Mouse (Mus musculus) c-Kit-positive CD71-positive TER-119-negative erythroid progenitor cells, embryonic 14.5 days (primary cell): Measurements from ENCODE around the gene Fxn.
"Not testable (repeated sequence)": the region's sequence is repeated elsewhere in the genome, so short reads cannot be mapped to it uniquely, and the experiment has no call there.

Experiments used
- DNase-seq: peaks from one replicate; pipeline ENCODE4 v3.0.0-alpha.2; 2013; ENCODE audit warnings: low read depth

Gene Fxn

DNA sequence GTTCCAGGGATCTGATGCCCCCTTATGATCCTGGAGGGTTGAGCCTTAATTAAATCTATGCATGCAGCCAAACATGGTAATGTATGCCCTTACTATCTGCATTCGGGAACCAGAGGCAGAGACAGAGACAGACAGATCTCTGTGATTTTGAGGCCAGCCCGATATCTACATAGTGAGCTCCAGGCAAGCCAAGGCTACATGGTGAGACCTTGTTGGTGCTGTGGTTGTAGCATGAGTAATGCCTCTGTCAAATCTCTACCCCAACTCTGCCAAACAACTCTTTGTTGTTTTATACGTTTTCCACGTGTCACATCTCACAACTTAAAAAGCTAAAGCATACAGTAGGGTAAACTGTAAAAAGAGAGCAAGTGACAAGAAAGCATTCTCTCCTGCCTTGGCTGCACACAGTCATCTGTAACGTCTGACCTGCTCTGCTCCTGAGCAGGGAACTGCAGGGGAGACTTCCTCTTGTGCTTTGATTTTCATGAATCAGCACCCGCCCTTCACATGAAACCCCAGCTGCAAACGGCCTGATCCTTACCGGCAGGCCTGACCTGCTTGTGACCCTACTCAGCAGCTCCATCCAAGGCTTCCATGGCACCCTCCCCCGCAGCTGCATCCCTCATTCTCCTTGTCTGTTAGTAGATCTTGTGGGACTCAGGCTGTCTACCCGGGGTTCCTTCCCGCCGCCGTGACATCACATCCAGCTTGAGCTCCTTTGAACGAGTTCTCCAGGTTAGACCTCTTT, 38.4 kb downstream of the Fxn start:
- DNase-seq = no peak

DNA sequence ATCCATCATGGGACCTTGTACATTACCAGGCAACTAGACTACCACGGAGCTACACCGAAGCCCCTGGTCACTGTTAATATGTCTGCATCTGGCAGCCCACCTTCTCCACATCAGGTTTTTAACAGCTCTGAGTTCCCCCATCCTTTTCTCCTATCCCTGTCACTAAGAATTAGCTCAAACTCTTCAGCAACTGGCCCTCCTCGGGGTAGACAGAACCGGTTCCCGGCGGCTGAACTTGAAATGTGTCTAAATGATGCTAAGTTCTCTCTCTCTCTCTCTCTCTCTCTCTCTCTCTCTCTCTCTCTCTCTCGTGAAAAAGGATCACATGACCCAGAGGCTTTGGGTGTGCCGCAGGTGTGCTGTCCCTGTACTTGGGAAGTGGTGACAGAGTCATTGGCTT, 39.1 kb downstream of the Fxn start:
- no peak for DNase-seq

DNA sequence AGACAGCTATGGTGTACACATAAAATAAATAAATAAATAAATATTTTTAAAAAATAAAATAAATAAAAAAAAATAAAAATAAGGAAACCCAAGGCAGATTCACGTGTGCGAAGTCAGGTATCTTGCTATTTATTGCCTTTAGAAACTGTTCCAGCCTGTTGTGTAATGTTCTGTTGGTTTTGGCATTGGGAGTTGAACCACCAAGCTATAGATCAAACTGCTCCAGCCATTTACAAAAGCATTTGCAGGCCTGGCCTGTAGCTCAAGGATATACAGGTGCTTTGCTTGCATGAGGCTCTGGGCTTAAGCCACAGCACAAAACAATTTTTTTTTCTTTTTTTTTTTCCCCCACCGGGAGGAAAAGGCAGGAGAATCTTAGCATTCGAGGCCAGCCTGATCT, 42.4 kb downstream of the Fxn start:
- DNase-seq = no peak

DNA sequence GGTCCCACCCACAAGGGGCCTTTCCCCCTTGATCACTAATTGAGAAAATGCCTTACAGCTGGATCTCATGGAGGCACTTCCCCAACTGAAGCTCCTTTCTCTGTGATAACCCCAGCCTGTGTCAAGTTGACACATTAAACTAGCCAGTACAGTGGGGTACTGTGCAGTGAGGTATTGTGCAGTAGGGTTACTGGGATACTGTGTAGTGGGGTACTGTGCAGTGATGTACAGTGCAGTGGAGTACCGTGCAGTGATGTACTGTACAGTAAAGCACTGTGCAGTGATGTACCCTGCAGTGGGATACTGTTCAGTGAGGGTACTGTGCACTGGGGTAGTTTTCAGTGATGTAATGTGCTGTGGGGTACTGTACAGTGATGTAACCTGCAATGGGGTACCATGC, 48.0 kb downstream of the Fxn start:
- not testable (repeated sequence) for DNase-seq

DNA sequence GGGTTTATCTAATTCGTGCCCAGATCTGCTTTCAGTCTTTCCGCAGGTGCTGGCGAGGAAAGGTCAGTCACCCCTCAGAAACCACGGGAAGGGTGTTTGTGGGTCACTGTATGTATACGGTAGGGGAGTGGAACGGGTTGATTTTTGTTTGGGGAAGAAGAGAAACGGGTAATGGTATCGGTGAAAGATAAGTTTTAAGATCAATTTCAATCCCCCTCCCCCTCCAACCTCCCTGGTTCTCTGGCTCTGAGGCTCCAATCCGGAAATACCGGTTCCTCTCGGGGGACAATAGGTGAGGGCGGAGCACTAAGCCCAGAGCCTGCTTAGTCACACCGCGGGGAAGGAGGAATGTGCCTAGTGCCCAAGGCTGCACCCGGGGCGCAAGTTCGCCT, 55.1 kb downstream of the Fxn start:
- no peak for DNase-seq

DNA sequence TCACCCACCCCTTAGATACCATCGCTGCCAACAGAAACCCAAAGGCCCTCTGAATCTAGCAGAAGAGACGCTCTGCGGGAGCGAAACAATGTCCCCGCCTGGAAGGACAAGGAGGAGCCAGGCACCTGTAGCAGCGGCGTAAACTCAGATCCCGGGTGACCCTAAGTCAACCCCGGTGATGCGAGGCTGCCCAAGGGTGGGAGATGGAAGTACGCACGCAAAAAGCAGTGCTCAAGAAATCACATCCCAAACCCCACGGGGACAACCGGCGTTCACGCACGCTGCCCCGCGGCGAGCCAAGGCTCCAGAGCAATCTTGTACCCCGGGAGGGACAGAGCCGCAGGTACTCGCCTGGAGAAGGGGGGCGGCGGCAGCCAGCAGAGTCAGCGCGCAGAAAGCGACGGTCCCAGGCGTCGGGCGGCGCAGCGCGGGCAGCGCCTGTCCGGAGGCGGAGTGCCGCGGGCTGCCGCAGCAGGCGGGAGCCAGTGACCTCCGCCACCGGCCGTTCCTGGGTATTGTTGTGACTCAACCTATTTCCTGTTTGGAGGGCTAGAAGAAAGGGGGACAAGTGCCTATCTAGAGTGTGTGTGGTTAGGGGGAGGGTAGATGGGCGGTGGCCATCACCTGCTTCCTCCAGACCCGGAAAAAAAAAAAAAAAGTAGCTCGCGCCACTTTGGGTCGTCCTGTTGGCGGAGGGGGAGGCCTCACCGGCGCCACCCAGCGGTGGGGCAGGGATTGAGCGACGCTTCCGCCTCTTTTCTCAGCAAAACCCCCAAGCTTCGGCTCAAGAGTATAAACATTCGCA, 55.7 kb downstream of the Fxn start, which contains the start of gene Tjp2:
TSS of gene Tjp2 (minus strand) at position 531 of the 805 bp plus-strand sequence.
- DNase-seq = peak; percentile 13

DNA sequence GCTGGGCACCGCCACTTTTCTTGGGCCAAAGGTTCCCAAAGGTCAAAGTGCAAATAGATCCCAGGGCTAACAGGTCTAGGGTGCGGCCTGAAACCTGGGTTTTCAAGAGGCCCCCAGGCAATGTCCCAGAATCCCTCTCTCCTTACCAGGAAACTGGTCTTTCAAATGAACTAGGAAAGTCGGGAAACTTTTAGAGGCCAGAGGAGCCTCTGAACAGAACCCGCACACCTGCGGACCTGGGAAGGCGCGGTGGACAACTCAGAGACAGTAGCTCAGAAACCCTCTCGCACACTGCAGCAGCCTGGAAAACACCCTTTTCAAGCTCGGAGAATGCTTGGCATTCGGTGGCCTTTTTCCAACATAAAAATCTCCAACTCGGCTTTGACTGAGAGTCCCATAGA, 56.6 kb downstream of the Fxn start:
- no peak for DNase-seq

DNA sequence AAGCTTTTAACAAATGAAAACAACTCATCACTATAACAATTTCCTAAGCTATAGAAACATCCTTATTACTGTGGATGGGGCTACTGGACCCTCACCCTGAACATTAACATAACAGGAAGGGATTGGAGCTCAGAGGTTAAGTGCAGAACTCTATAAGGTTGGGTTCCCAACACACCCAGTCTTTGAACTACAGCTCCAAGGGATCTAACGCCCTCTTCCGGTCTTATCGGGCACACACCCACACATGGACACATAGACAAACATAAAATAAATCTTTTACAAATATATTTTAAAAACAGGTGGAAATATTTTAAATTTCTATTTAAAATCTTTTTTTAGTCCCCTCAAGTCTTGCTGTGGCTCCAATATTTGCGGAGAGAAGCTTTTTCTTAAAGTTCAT, 59.0 kb downstream of the Fxn start:
- no peak for DNase-seq

DNA sequence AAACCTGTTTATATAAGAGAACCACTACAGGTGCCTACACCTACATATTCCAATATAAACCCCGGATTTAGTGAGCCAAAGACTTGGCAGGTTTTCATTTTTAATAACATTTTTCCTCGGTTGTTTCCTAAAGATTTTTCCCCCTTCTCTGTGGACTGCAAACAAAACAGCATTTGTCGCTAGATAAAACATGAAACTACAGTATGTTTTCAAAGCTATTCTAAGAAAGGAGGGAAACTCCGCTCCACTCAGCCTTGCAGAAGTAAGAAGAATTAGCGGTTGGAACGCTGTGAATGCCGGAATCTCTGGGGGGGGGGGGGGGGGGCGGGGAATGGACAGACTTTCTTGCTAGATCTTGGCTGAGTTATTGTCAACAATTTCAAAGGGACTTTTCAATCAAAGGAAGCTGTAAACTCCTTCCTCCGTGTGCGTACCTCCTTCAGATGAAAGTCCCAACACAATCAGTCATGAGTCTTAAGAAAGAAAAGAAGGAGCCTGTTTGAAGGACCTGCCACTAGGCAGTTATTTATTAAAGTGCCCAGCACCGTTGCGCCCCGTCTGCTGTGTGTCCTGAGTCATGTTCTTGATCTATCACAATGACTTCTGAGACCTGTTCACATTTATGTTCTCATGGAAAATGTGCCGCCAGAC, 59.5 kb downstream of the Fxn start:
- DNase-seq = no peak

DNA sequence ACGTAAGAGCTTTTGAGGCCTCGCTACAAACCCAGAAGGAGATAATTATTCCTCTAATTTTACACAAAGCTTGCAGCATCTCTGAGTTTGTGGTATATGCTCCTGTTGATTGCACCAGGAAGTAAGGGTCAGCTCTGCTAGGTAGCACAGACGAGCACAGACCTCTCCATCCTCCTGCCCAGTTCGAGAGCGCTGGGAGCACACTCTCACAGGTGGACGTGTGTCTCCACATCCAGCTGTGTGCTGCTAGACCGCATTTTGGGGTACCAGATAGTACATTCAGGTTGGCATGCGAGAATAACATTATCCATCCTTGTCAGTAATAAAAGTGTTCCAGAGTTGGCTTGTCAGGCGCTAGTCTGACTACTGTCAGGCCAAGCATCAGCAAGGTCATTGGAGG, 61.4 kb downstream of the Fxn start:
- no peak for DNase-seq

DNA sequence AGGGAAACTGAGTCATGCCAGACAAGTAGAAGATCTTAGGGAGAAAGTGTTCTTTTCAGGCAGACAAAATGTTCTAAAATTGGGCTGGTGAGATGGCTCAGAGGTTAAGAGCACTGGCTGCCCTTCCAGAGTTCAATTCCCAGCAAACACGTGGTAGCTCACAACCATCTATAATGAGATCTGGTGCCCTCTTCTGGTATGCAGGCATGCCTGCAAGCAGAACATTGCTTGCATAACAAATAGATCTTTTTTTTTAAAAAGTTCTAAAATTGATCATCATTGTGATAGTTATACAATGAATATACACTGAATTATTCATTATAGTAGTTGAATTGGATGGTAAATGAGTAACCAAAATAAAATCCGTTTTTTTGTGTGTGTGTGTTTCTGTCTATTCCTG, 62.1 kb downstream of the Fxn start:
- DNase-seq = no peak

DNA sequence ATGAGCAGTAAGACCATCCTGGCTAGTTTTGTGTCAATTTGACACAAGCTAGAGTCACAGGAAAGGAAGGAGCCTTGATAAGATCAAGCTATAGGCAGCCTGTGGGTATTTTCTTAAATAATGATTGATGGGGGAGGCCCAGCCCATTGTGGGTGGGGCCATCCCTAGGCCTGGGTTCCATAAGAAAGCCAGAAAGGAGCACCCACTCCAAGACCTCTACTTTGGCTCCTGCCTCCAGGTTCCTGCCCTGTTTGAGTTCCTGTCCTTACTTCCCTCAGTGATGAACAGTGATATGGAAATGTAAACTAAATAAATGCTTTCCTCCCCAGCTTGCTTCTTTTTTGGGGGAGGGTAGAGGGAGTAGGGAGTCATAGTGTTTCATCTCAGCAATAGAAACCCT, 62.6 kb downstream of the Fxn start:
- no peak for DNase-seq

DNA sequence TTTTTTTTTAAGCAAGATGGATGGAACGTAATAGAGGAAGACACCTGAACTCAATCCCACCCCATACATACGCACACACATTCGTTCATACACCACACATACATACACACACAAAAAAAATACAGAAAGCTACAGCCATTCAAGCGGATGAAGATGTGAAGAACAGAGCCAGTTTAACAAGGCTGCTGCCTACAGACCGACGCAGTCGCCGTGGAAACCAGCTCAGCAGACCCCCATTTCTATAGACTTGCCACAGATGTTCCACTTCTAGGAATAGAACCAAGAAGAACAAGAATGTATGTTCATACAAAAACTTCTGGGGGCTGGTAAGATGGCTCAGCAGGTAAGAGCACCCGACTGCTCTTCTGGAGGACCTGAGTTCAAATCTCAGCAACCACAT, 63.6 kb downstream of the Fxn start:
- DNase-seq = no peak

DNA sequence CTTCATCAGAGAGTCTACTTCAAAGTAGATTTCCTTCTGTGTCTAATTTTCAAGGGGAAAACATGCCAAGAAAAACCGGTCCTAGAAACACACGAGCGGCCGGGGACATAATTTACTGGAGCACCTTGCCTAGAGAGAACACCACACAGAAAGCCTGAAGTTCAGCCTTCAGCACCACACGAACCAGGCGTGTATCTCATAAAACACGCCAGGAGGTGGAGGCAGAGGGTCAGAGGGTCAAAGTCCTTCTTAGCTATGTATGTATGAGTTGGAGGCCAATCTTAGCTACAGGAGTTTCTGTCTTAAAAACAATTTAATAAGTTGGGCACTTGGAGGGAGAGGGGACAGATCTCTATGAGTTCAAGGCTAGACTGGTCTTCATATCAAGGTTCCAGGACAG, 65.5 kb downstream of the Fxn start:
- DNase-seq = no peak

DNA sequence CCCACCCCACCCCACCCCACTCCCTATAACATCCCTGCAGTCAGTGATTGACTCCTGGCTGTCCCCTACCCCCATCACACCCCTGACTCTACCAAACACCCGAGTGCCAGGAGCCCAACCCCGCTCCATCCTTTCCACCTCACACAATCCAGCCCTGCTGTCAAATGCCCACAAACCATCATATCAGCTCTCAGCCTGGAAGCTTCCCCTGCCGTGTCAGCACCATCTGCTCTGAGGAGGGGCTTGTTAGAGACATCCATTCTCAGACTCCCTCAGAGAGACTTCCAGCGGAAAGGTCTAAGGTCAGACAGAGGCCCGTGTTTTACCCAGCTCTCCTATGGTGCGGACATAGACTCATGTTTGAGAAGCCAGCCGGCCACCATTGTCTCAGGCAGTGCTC, 67.1 kb downstream of the Fxn start:
- no peak for DNase-seq

DNA sequence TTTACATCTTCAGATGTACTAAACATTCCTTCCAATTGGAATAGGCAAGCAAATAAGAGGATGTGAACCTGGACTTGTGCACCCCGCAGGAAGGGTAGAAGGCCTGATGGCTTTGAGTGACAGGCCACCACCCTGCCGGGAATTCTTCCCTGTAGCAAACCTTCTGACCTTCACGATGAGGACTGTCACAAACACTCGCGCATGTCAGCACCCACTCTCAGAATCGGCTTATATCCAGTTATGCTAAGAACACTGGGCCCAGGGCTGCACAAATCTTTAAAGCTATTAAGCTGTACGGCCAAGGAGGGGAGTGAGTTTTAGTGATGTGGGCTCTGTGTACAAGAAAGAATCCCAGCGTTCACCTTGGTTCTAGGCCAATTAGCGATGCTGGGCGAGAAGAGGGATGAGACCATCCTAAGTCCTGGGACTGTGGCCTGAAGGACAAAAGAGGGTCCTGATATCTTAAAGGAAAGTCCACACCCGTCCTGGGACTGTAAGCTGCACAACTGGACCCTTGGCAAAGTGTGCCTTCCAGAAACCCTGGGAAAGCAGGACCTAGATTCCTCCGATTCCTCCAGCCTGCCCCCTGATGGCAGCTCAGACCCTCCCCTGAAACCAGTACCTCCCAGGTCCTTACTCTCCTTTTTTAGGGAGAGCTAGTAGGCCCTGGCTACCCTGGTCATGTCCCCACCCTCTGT, 67.7 kb downstream of the Fxn start:
- DNase-seq = no peak
